Mouse (Mus musculus) kidney, postnatal 0 days (tissue): ENCODE measurements around the gene Plod2. TPM values are rescaled to one million over a fixed set of nuclear protein-coding genes. Genes with fewer than 3 reads are reported as not detected.
A peak's percentile ranks its signal among the peaks of the same experiment; 100 is the strongest.

Source experiments
- ATAC-seq: fragments of 200-750 bp; cut with Nextera tagmentation; replicated peaks from 2 replicates; pipeline ENCODE4 v1.8.0; 2017; ENCODE audit warnings: low read depth, moderate number of reproducible peaks, moderate TSS enrichment, moderate library complexity; ENCODE audit not compliant: low FRiP score
- DNase-seq: peaks from one replicate; pipeline ENCODE4 v3.0.0-alpha.2; 2016; ENCODE audit warnings: low spot score
- H3K27ac ChIP-seq: fragments of 300-500 bp; sonication (generic); 2 replicates; pipeline ENCODE4 v1.5.1; 2014; ENCODE audit warnings: mild to moderate bottlenecking
- H3K27me3 ChIP-seq: fragments of 300-500 bp; sonication (generic); 2 replicates; pipeline ENCODE4 v1.6.1; 2014; ENCODE audit warnings: low read length, mixed read lengths; ENCODE audit not compliant: insufficient read depth
- H3K36me3 ChIP-seq: fragments of 300-500 bp; sonication (generic); 2 replicates; pipeline ENCODE4 v1.6.1; 2014; ENCODE audit warnings: low read length, mixed read lengths; ENCODE audit not compliant: insufficient read depth
- H3K4me1 ChIP-seq: fragments of 300-500 bp; sonication (generic); replicated peaks from 2 replicates; pipeline ENCODE4 v1.6.1; 2014; ENCODE audit warnings: antibody characterized with exemption, low read length, mixed read lengths; ENCODE audit not compliant: insufficient read depth
- H3K4me2 ChIP-seq: fragments of 300-500 bp; sonication (generic); 2 replicates; pipeline ENCODE4 v1.6.1; 2014; ENCODE audit warnings: mild to moderate bottlenecking, low read length, moderate library complexity, mixed read lengths
- H3K4me3 ChIP-seq: fragments of 300-500 bp; sonication (generic); replicated peaks from 2 replicates; pipeline ENCODE4 v1.5.1; 2014; ENCODE audit warnings: low read depth, low read length
- H3K9ac ChIP-seq: fragments of 300-500 bp; sonication (generic); 2 replicates; pipeline ENCODE4 v1.6.1; 2014; ENCODE audit warnings: low read depth, low read length
- H3K9me3 ChIP-seq: fragments of 300-500 bp; sonication (generic); replicated peaks from 2 replicates; pipeline ENCODE4 v1.6.1; 2016; ENCODE audit warnings: low read length, inconsistent platforms, mixed read lengths
- CTCF ChIP-seq: IDR thresholded peaks from 2 replicates; pipeline ENCODE4 v1.5.1; 2016; ENCODE audit warnings: antibody characterized with exemption, low read depth, mild to moderate bottlenecking, moderate library complexity
- WGBS: fragments of 180-500 bp; shearing (Covaris S2); extraction: QIAGEN DNeasy Blood & Tissue Kit; methylation state at CpG from one replicate; pipeline ENCODE4 v1.1.7; 2014; 5-methylcytosine and 5-hydroxymethylcytosine counted together
- polyA plus RNA-seq: library from polyadenylated mRNA; unstranded; fragments of >200 nt; fragmentation: Nextera tagmentation; extraction: Ambion mirVana; gene quantifications from 2 replicates; pipeline ENCODE4 v1.2.1, GENCODE M21; 2015

The Plod2 gene
- polyA plus RNA-seq, 1 experiment from 2014 or later, result 37.1 TPM

- H3K36me3 ChIP-seq, result 0 out of 2 replicates have a peak, but pooled peaks cover 3% of the 10 kb centered on the region
- no peaks in the 10 kb centered on the region; the same call in 1 of the 2 replicates for H3K9me3 ChIP-seq
- no peaks in the 10 kb centered on the region for H3K27me3 ChIP-seq
- no peak overlapping the region for H3K4me2 ChIP-seq
- WGBS, result 93% methylated on average over 3 of the region's 3 CpGs
- no peak overlapping the region for H3K9ac ChIP-seq
- DNase-seq, result no peak
- H3K4me3 ChIP-seq, result no peak overlapping the region
- no peak overlapping the region for H3K27ac ChIP-seq
- no peaks in the 10 kb centered on the region for H3K4me1 ChIP-seq
- no peak for ATAC-seq
- no peak for TF ChIP-seq CTCF
Observed at GRCm38 (mm10) chr9:92568798-92569197, 26.8 kb downstream of the Plod2 start.

- Histone ChIP-seq H3K4me1 (no peaks in the 10 kb centered on the region), H3K9me3 (no peaks in the 10 kb centered on the region), H3K4me2 (no peak overlapping the region), H3K27me3 (no peaks in the 10 kb centered on the region), H3K27ac (no peak overlapping the region), H3K9ac (no peak overlapping the region), H3K36me3 (no peaks in the 10 kb centered on the region), H3K4me3 (no peak overlapping the region)
- ATAC-seq, result no peak
- WGBS, result 46% methylated on average over 8 of the region's 8 CpGs
- no peak for TF ChIP-seq CTCF
- peak; percentile 15 for DNase-seq
Observed at GRCm38 (mm10) chr9:92572376-92573108, 30.5 kb downstream of the Plod2 start.

GRCm38 (mm10) chr9:92583876-92584275 is 41.9 kb downstream of the Plod2 start:
- no peak overlapping the region for H3K27ac ChIP-seq
- H3K36me3 ChIP-seq, result peaks cover 10% of the 10 kb centered on the region; the same call in 1 of the 2 replicates
- no peak for DNase-seq
- WGBS, result 89% methylated on average over 5 of the region's 5 CpGs
- no peak for ATAC-seq
- no peak overlapping the region for H3K4me3 ChIP-seq
- H3K4me1 ChIP-seq, result no peaks in the 10 kb centered on the region
- H3K9me3 ChIP-seq, result no peaks in the 10 kb centered on the region
- H3K4me2 ChIP-seq, result no peak overlapping the region
- no peak for TF ChIP-seq CTCF
- no peaks in the 10 kb centered on the region for H3K27me3 ChIP-seq
- H3K9ac ChIP-seq, result no peak overlapping the region

- DNase-seq (no peak), ATAC-seq (no peak)
- Histone ChIP-seq H3K4me2 (no peak overlapping the region), H3K4me3 (no peak overlapping the region), H3K9me3 (no peaks in the 10 kb centered on the region), H3K27ac (no peak overlapping the region), H3K4me1 (no peaks in the 10 kb centered on the region), H3K27me3 (no peaks in the 10 kb centered on the region), H3K9ac (no peak overlapping the region), H3K36me3 (peaks cover 14% of the 10 kb centered on the region; the same call in 1 of the 2 replicates)
- 91% methylated on average over 1 of the region's 1 CpGs for WGBS
- TF ChIP-seq CTCF, result no peak
Observed at GRCm38 (mm10) chr9:92586025-92586424, 44.0 kb downstream of the Plod2 start.

- H3K36me3 ChIP-seq, result peaks cover 14% of the 10 kb centered on the region; the same call in 1 of the 2 replicates
- ATAC-seq, result no peak
Observed at GRCm38 (mm10) chr9:92587391-92587790, 45.4 kb downstream of the Plod2 start.

GRCm38 (mm10) chr9:92588226-92588625 is 46.2 kb downstream of the Plod2 start:
- DNase-seq (no peak), ATAC-seq (no peak)
- no peaks in the 10 kb centered on the region for H3K4me1 ChIP-seq
- H3K36me3 ChIP-seq, result peaks cover 15% of the 10 kb centered on the region; the same call in 1 of the 2 replicates
- H3K27ac ChIP-seq, result no peak overlapping the region
- H3K4me2 ChIP-seq, result no peak overlapping the region
- H3K27me3 ChIP-seq, result no peaks in the 10 kb centered on the region
- no peak overlapping the region for H3K4me3 ChIP-seq
- 91% methylated on average over 1 of the region's 1 CpGs for WGBS
- H3K9ac ChIP-seq, result no peak overlapping the region
- TF ChIP-seq CTCF, result no peak
- H3K9me3 ChIP-seq, result no peaks in the 10 kb centered on the region

More at GRCm38 (mm10) chr9:92587391-92587790, 45.4 kb downstream of the Plod2 start:
- H3K27ac ChIP-seq, result no peak overlapping the region
- no peak overlapping the region for H3K4me3 ChIP-seq
- H3K4me1 ChIP-seq, result no peaks in the 10 kb centered on the region
- 98% methylated on average over 8 of the region's 8 CpGs for WGBS
- no peak for TF ChIP-seq CTCF
- H3K9ac ChIP-seq, result no peak overlapping the region
- no peaks in the 10 kb centered on the region for H3K27me3 ChIP-seq
- no peak overlapping the region for H3K4me2 ChIP-seq
- no peaks in the 10 kb centered on the region for H3K9me3 ChIP-seq
- DNase-seq, result no peak
